Mouse (Mus musculus): Measurements from ENCODE around the gene Pga5. TPM values are rescaled to one million over a fixed set of nuclear protein-coding genes. Genes with fewer than 3 reads are reported as not detected.

Pga5 gene
- polyA plus RNA-seq, 1 experiment = 0.04 TPM

DNA sequence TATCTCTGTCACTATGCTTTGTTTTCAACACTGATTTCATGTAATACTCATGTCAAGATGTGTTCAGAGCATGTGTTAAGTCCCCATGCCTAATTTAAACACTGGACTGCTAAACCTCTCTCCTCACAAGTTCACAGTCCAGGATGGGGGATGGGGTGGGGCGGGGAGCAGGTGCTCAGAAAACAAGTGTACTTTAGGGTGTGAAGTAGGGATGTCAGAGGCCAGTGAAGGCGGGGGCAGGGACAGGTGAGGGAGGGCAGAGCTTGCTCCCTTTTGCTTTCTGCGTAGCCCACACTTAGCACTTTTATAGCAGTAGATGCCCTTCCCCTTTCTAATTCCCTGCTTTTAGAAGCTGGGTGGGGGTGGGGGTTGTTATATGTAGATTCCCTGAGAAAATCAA lies 12.8 kb downstream of the Pga5 start:
- Histone ChIP-seq H3ac (ENCODE audit: control insufficient read depth, insufficient read length) (no peak overlapping the region), H3K36me3 (ENCODE audit: control insufficient read depth, insufficient read depth) (no peaks in the 10 kb centered on the region), H3K4me2 (ENCODE audit: low read depth) (no peak overlapping the region), H3K79me2 (ENCODE audit: control insufficient read depth, insufficient read depth) (no peaks in the 10 kb centered on the region), H3K27me3 (ENCODE audit: control insufficient read depth, insufficient read depth, insufficient read length) (peaks cover 13% of the 10 kb centered on the region), H3K4me3 (no peak overlapping the region)
- TF ChIP-seq REST (IDR thresholded peaks at IDR 0.05; ENCODE audit: insufficient read depth, insufficient read length) = no peak
- no peak for TF ChIP-seq E2F4 (IDR thresholded peaks at IDR 0.05; ENCODE audit: insufficient read depth)

DNA sequence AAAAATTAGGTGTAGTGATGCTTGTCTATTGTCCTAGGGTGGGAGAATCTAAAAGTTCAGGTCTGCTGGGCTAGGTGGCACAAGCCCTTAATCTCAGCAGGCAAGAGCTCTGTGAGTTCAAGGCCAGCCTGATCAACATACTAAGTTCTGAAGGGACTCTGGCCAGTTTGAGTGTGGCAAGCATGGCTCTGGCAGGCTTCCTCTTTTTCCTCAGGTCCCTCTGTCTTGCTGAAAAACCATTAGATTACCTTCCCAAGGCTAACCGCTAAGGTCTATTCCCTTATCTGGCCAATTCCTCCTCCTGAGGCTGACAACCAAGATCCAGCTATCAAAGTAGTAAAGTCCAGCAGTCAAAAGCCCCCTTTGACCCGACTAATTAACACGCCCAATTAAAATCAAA lies 15.2 kb downstream of the Pga5 start:
- Histone ChIP-seq H3K4me3 (no peak overlapping the region), H3ac (ENCODE audit: control insufficient read depth, insufficient read length) (no peak overlapping the region), H3K36me3 (ENCODE audit: control insufficient read depth, insufficient read depth) (no peaks in the 10 kb centered on the region), H3K79me2 (ENCODE audit: control insufficient read depth, insufficient read depth) (no peaks in the 10 kb centered on the region), H3K4me2 (ENCODE audit: low read depth) (no peak overlapping the region), H3K27me3 (ENCODE audit: control insufficient read depth, insufficient read depth, insufficient read length) (no peaks in the 10 kb centered on the region)
- TF ChIP-seq REST (IDR thresholded peaks at IDR 0.05; ENCODE audit: insufficient read depth, insufficient read length) (no peak), MAX (IDR thresholded peaks at IDR 0.05; ENCODE audit: low read depth) (no peak), TCF3 (IDR thresholded peaks at IDR 0.05; ENCODE audit: insufficient read length, low read depth) (no peak), TCF12 (IDR thresholded peaks at IDR 0.05; ENCODE audit: insufficient read depth, poor library complexity, severe bottlenecking) (no peak), CEBPB (IDR thresholded peaks at IDR 0.05; ENCODE audit: insufficient read depth, poor library complexity, severe bottlenecking) (no peak), E2F4 (IDR thresholded peaks at IDR 0.05; ENCODE audit: insufficient read depth) (no peak), POLR2AphosphoS2 (IDR thresholded peaks at IDR 0.05; ENCODE audit: insufficient read length, low read depth) (no peak)

DNA sequence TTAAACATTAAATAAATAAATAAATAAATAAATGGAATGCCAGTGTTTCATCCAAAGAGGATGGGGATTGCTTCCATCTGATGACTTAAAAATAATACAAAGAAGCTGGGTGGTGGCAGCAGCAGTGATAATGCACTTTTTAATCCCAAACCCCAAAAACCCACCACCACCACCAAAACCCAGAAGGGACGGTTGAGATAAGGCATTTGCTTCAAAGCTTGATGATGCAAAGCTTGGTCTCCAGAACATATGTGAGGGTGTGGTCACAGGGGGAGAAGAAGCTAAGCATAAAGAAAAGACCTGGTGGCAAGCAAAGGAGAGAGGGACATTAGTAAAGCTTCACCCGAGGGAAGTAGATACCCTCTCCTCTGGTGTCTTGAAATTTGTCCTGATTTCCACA lies 16.0 kb downstream of the Pga5 start:
- Histone ChIP-seq H3K36me3 (ENCODE audit: control insufficient read depth, insufficient read depth) (no peaks in the 10 kb centered on the region), H3ac (ENCODE audit: control insufficient read depth, insufficient read length) (no peak overlapping the region)
- TF ChIP-seq REST (IDR thresholded peaks at IDR 0.05; ENCODE audit: insufficient read depth, insufficient read length) (no peak), TCF12 (IDR thresholded peaks at IDR 0.05; ENCODE audit: insufficient read depth, poor library complexity, severe bottlenecking) (no peak), POLR2A (IDR thresholded peaks at IDR 0.05; ENCODE audit: insufficient read length, low read depth) (no peak), MYOG (IDR thresholded peaks at IDR 0.05; ENCODE audit: control insufficient read depth in 1 of 3, insufficient read depth in 1 of 3, insufficient read length in 2 of 3, low read depth in 2 of 3) (no peak), E2F4 (IDR thresholded peaks at IDR 0.05; ENCODE audit: insufficient read depth) (no peak), CEBPB (IDR thresholded peaks at IDR 0.05; ENCODE audit: insufficient read depth, poor library complexity, severe bottlenecking) (no peak), USF1 (IDR thresholded peaks at IDR 0.05; ENCODE audit: low read depth) (no peak), SRF (IDR thresholded peaks at IDR 0.05; ENCODE audit: control insufficient read depth, insufficient read length, low read depth) (no peak), TCF3 (IDR thresholded peaks at IDR 0.05; ENCODE audit: insufficient read length, low read depth) (no peak), POLR2AphosphoS2 (IDR thresholded peaks at IDR 0.05; ENCODE audit: insufficient read length, low read depth) (no peak), MAX (IDR thresholded peaks at IDR 0.05; ENCODE audit: low read depth) (no peak), MYOD1 (IDR thresholded peaks at IDR 0.05; ENCODE audit: control insufficient read depth in 1 of 3, insufficient read length in 2 of 3, low read depth in 2 of 3) (no peak)

DNA sequence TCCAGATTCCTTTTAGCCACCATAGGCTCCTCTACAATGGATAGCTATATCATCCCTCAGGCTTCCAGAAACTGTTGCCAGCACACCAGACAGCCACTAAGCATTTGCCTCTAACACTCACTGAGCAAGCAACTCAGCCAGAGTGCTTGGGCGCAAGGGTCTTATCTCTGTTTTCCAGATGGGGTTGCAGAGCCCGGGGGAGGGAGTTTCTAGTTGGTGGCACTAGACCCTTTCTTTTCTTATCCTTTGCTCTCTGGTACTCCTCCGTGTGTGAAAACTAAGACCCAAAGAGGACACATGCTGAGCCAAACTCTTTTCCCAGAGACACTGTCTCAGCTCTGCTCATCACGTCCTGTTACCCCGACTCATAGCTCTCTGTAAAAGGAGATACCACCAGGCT lies 16.5 kb downstream of the Pga5 start:
- Histone ChIP-seq H3K27me3 (ENCODE audit: control insufficient read depth, insufficient read depth, insufficient read length) (no peaks in the 10 kb centered on the region), H3K4me2 (ENCODE audit: low read depth) (no peak overlapping the region), H3K36me3 (ENCODE audit: control insufficient read depth, insufficient read depth) (no peaks in the 10 kb centered on the region), H3K4me3 (no peak overlapping the region), H3ac (ENCODE audit: control insufficient read depth, insufficient read length) (no peak overlapping the region), H3K79me2 (ENCODE audit: control insufficient read depth, insufficient read depth) (no peaks in the 10 kb centered on the region)
- no peak for TF ChIP-seq MYOD1 (IDR thresholded peaks at IDR 0.05; ENCODE audit: control insufficient read depth in 1 of 3, insufficient read length in 2 of 3, low read depth in 2 of 3)
- TF ChIP-seq SRF (IDR thresholded peaks at IDR 0.05; ENCODE audit: control insufficient read depth, insufficient read length, low read depth) = no peak
- TF ChIP-seq MYOG (IDR thresholded peaks at IDR 0.05; ENCODE audit: control insufficient read depth in 1 of 3, insufficient read depth in 1 of 3, insufficient read length in 2 of 3, low read depth in 2 of 3) = no peak
- TF ChIP-seq USF1 (IDR thresholded peaks at IDR 0.05; ENCODE audit: low read depth) = no peak
- no peak for TF ChIP-seq MAX (IDR thresholded peaks at IDR 0.05; ENCODE audit: low read depth)
- TF ChIP-seq REST (IDR thresholded peaks at IDR 0.05; ENCODE audit: insufficient read depth, insufficient read length) = no peak
- TF ChIP-seq TCF3 (IDR thresholded peaks at IDR 0.05; ENCODE audit: insufficient read length, low read depth) = no peak
- no peak for TF ChIP-seq CEBPB (IDR thresholded peaks at IDR 0.05; ENCODE audit: insufficient read depth, poor library complexity, severe bottlenecking)
- no peak for TF ChIP-seq POLR2A (IDR thresholded peaks at IDR 0.05; ENCODE audit: insufficient read length, low read depth)
- no peak for TF ChIP-seq POLR2AphosphoS2 (IDR thresholded peaks at IDR 0.05; ENCODE audit: insufficient read length, low read depth)
- no peak for TF ChIP-seq E2F4 (IDR thresholded peaks at IDR 0.05; ENCODE audit: insufficient read depth)
- TF ChIP-seq TCF12 (IDR thresholded peaks at IDR 0.05; ENCODE audit: insufficient read depth, poor library complexity, severe bottlenecking) = no peak

More for the DNA sequence above, 16.0 kb downstream of the Pga5 start:
- Histone ChIP-seq H3K27me3 (ENCODE audit: control insufficient read depth, insufficient read depth, insufficient read length) (no peaks in the 10 kb centered on the region), H3K4me3 (no peak overlapping the region), H3K79me2 (ENCODE audit: control insufficient read depth, insufficient read depth) (no peaks in the 10 kb centered on the region), H3K4me2 (ENCODE audit: low read depth) (no peak overlapping the region)

DNA sequence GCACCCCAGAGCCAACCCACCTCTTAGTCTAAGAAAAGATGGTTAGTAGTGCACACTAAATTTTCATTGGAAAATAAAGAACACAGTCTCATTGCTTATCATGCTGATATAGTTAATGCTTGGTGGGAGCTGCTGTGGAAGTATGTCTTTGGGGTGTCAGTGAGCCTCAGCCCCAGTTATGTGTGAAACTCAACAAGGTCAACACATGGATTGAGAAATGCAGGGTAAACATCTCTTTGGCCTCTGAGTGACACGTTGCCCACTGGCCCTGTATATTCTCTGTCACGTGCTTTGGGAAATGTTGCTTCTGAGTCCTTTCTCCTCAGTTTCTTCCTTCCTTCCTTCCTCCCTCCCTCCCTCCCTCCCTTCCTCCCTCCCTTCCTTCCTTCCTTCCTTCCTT lies 19.5 kb downstream of the Pga5 start:
- H3K36me3 ChIP-seq (ENCODE audit: control insufficient read depth, insufficient read depth) = no peaks in the 10 kb centered on the region
- H3K4me2 ChIP-seq (ENCODE audit: low read depth) = no peak overlapping the region
- H3K4me3 ChIP-seq = no peak overlapping the region
- no peaks in the 10 kb centered on the region for H3K27me3 ChIP-seq (ENCODE audit: control insufficient read depth, insufficient read depth, insufficient read length)
- no peaks in the 10 kb centered on the region for H3K79me2 ChIP-seq (ENCODE audit: control insufficient read depth, insufficient read depth)
- no peak overlapping the region for H3ac ChIP-seq (ENCODE audit: control insufficient read depth, insufficient read length)
- TF ChIP-seq E2F4 (IDR thresholded peaks at IDR 0.05; ENCODE audit: insufficient read depth) = no peak
- TF ChIP-seq POLR2AphosphoS2 (IDR thresholded peaks at IDR 0.05; ENCODE audit: insufficient read length, low read depth) = no peak
- no peak for TF ChIP-seq MYOD1 (IDR thresholded peaks at IDR 0.05; ENCODE audit: control insufficient read depth in 1 of 3, insufficient read length in 2 of 3, low read depth in 2 of 3)
- no peak for TF ChIP-seq CEBPB (IDR thresholded peaks at IDR 0.05; ENCODE audit: insufficient read depth, poor library complexity, severe bottlenecking)
